Mouse (Mus musculus): ENCODE results near the gene Ufc1. TPM values are rescaled to one million over a fixed set of nuclear protein-coding genes. Genes with fewer than 3 reads are reported as not detected.

Ufc1 gene
- total and polyA plus RNA-seq, 3 experiments, result 71.4 to 115 (median 98.4) TPM

DNA sequence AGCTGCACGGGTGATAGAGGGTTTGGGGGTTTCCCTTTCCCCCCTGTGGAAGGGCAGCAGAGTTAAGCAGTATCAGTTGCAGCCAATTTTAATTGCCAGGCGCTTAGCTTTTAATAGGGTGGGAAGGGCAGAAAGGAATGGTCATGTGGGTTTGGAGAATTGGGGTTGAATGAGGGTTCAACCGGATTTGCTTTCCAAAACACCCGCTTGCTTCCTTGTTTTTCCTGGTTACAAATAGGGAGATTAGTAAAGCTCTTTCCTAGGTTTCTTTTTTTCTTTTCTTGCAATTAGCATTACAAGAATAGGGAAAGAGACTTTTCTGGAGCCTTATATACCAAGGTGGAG lies 35.4 kb upstream of the Ufc1 start:
- Histone ChIP-seq H3K9ac (ENCODE audit: insufficient read depth, low read depth) (peak overlapping the region; percentile 95; the same call in 1 of the 2 replicates), H3K4me2 (ENCODE audit: insufficient read depth, low read depth, poor library complexity, severe bottlenecking) (peak overlapping the region; percentile 99), H3K9me3 (replicated peaks; ENCODE audit: low read length) (no peaks in the 10 kb centered on the region), H3K27ac (ENCODE audit: insufficient read depth, low read depth) (no peak overlapping the region), H3K4me3 (replicated peaks in 1 of 3; ENCODE audit: low read depth in 2 of 3, low read length in 2 of 3, poor library complexity in 1 of 3) (peak overlapping the region; percentile 68 to 90 (median 85)), H3K27me3 (replicated peaks) (no peaks in the 10 kb centered on the region), H3K4me1 (ENCODE audit: control insufficient read depth in 1 of 2, insufficient read depth in 2 of 2) (peaks cover 13 to 61% of the 10 kb centered on the region in 2 experiments), H3K79me2 (replicated peaks; ENCODE audit: control insufficient read depth, extremely low read depth, insufficient read depth, poor library complexity, severe bottlenecking) (peaks cover 59% of the 10 kb centered on the region), H3K36me3 (replicated peaks in 1 of 2; ENCODE audit: control insufficient read depth in 1 of 2, insufficient read depth in 1 of 2, low read length in 1 of 2) (peaks cover 6 to 40% of the 10 kb centered on the region in 2 experiments)
- 0 out of 2 replicates have a peak, but pooled peaks have one; percentile 12 for TF ChIP-seq BHLHE40 (IDR thresholded peaks at IDR 0.05; ENCODE audit: low read depth, low read length)
- no peak for TF ChIP-seq HCFC1 (IDR thresholded peaks at IDR 0.05; ENCODE audit: low read depth, low read length)
- dilution Hi-C loops (cut with MboI; ENCODE audit: extremely low pct_ligation_motif_present, extremely low pct_unique_long_range_greater_than_20kb, low sequenced_read_pairs) (no loop called here), in situ Hi-C loops (cut with MboI; ENCODE audit: low pct_ligation_motif_present, low pct_unique_long_range_greater_than_20kb, low sequenced_read_pairs) (no loop called here)
- DNase-seq (ENCODE audit: extremely low read depth), result no peak

DNA sequence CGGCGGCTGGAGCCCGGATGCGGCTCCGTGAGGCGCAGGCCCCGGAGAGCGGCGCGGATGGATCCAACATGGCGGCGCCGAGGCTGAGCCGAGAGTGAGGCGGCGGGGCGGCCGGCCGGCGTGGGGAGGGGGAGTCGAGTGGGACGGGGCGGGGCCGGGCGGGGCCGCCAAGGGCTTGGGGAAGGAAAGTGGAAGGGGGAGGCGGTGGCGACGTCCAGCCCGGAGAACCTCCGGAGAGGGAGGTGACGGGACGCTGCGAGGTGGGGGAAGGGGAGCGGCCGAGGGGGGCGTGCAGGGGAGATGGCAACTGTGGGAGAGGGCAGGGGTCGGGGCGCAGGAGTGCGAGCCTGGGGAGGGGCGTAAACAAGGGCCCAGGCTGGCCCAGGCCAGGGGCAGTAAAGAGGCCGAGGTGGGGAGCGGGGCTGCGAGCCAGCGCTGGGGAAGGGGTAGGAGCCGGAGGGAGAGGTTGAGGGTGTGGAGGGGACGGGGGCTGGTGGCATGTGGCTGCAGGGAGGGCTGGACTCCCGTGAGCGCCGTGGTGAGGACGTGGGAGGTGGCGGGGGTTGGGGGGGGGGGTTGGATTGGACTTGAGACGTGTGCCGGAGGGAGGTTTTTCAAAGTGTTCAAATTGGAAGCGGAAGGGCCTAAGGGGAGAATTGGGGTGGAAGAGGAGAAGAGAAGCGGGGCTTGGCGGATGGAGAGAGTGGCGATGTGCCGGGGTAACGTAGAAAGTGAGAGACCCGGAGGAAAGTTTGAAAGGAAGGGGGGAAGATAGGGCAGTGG lies 34.8 kb upstream of the Ufc1 start:
- Histone ChIP-seq H3K4me3 (replicated peaks in 1 of 3; ENCODE audit: low read depth in 2 of 3, low read length in 2 of 3, poor library complexity in 1 of 3) (peak overlapping the region; percentile 68 to 90 (median 85)), H3K27me3 (replicated peaks) (no peaks in the 10 kb centered on the region), H3K4me2 (ENCODE audit: insufficient read depth, low read depth, poor library complexity, severe bottlenecking) (peak overlapping the region; percentile 99), H3K79me2 (replicated peaks; ENCODE audit: control insufficient read depth, extremely low read depth, insufficient read depth, poor library complexity, severe bottlenecking) (peaks cover 53% of the 10 kb centered on the region), H3K4me1 (ENCODE audit: control insufficient read depth in 1 of 2, insufficient read depth in 2 of 2) (peaks cover 13 to 61% of the 10 kb centered on the region in 2 experiments), H3K27ac (ENCODE audit: insufficient read depth, low read depth) (peak overlapping the region; percentile 91), H3K9ac (ENCODE audit: insufficient read depth, low read depth) (peak overlapping the region; percentile 95), H3K36me3 (replicated peaks in 1 of 2; ENCODE audit: control insufficient read depth in 1 of 2, insufficient read depth in 1 of 2, low read length in 1 of 2) (peaks cover 5 to 41% of the 10 kb centered on the region in 2 experiments), H3K9me3 (replicated peaks; ENCODE audit: low read length) (no peaks in the 10 kb centered on the region)
- dilution Hi-C loops (cut with MboI; ENCODE audit: extremely low pct_ligation_motif_present, extremely low pct_unique_long_range_greater_than_20kb, low sequenced_read_pairs), result no loop called here
- in situ Hi-C loops (cut with MboI; ENCODE audit: low pct_ligation_motif_present, low pct_unique_long_range_greater_than_20kb, low sequenced_read_pairs), result no loop called here
- TF ChIP-seq POLR2AphosphoS2 (IDR thresholded peaks at IDR 0.05; ENCODE audit: low read depth, low read length), result no peak
- TF ChIP-seq ETS1 (conservative IDR thresholded peaks at IDR 0.05; ENCODE audit: low read depth, low read length), result no peak
- TF ChIP-seq ZMIZ1 (IDR thresholded peaks at IDR 0.05; ENCODE audit: low read depth, low read length), result no peak
- no peak for TF ChIP-seq TCF12 (IDR thresholded peaks at IDR 0.05; ENCODE audit: low read depth, low read length)
- 0 out of 2 replicates have a peak, but pooled peaks have one; percentile 7 for TF ChIP-seq UBTF (IDR thresholded peaks at IDR 0.05; ENCODE audit: low read depth, low read length)
- TF ChIP-seq MXI1 (IDR thresholded peaks at IDR 0.05; ENCODE audit: low read depth, low read length), result 0 out of 2 replicates have a peak, but pooled peaks have one; percentile 31
- DNase-seq (ENCODE audit: extremely low read depth), result no peak

- Histone ChIP-seq H3K27me3 (replicated peaks) (no peaks in the 10 kb centered on the region), H3K36me3 (replicated peaks in 1 of 2; ENCODE audit: control insufficient read depth in 1 of 2, insufficient read depth in 1 of 2, low read length in 1 of 2) (peaks cover 2 to 40% of the 10 kb centered on the region in 2 experiments), H3K27ac (ENCODE audit: insufficient read depth, low read depth) (peak within 1 kb of the TSS; percentile 91), H3K4me3 (replicated peaks in 1 of 3; ENCODE audit: low read depth in 2 of 3, low read length in 2 of 3, poor library complexity in 1 of 3) (peak within 1 kb of the TSS; percentile 85 to 98 (median 90)), H3K9ac (ENCODE audit: insufficient read depth, low read depth) (peak within 1 kb of the TSS; percentile 95), H3K4me2 (ENCODE audit: insufficient read depth, low read depth, poor library complexity, severe bottlenecking) (peak within 1 kb of the TSS; percentile 99), H3K4me1 (ENCODE audit: control insufficient read depth in 1 of 2, insufficient read depth in 2 of 2) (peaks cover 13 to 54% of the 10 kb centered on the region in 2 experiments), H3K79me2 (replicated peaks; ENCODE audit: control insufficient read depth, extremely low read depth, insufficient read depth, poor library complexity, severe bottlenecking) (peaks cover 51% of the 10 kb centered on the region), H3K9me3 (replicated peaks; ENCODE audit: low read length) (no peaks in the 10 kb centered on the region)
- dilution Hi-C loops (cut with MboI; ENCODE audit: extremely low pct_ligation_motif_present, extremely low pct_unique_long_range_greater_than_20kb, low sequenced_read_pairs) (no loop called here), in situ Hi-C loops (cut with MboI; ENCODE audit: low pct_ligation_motif_present, low pct_unique_long_range_greater_than_20kb, low sequenced_read_pairs) (no loop called here)
- DNase-seq (ENCODE audit: extremely low read depth), result peak; percentile 92
- 0 out of 2 replicates have a peak, but pooled peaks have one; percentile 53 for TF ChIP-seq TCF12 (IDR thresholded peaks at IDR 0.05; ENCODE audit: low read depth, low read length)
- no peak for TF ChIP-seq ETS1 (conservative IDR thresholded peaks at IDR 0.05; ENCODE audit: low read depth, low read length)
- TF ChIP-seq HCFC1 (IDR thresholded peaks at IDR 0.05; ENCODE audit: low read depth, low read length), result peak; percentile 91
- peak; percentile 64; the same call in 1 of the 2 replicates for TF ChIP-seq MAX (IDR thresholded peaks at IDR 0.05; ENCODE audit: low read length)
- TF ChIP-seq CTCF (conservative IDR thresholded peaks at IDR 0.05 in 1 of 2, IDR thresholded peaks at IDR 0.05 in 1 of 2; ENCODE audit: low read depth in 2 of 2, low read length in 2 of 2), result no peak
- TF ChIP-seq USF2 (conservative IDR thresholded peaks at IDR 0.05; ENCODE audit: low read depth, low read length), result no peak
- no peak for TF ChIP-seq JUN (IDR thresholded peaks at IDR 0.05; ENCODE audit: insufficient read depth, low read depth, low read length)
- TF ChIP-seq E2F4 (IDR thresholded peaks at IDR 0.05; ENCODE audit: insufficient replicate concordance, low read depth, low read length), result no peak
- no peak for TF ChIP-seq RAD21 (IDR thresholded peaks at IDR 0.05; ENCODE audit: low read depth, low read length)
- TF ChIP-seq MAZ (IDR thresholded peaks at IDR 0.05; ENCODE audit: low read depth, low read length), result no peak; the same call in 1 of the 2 replicates
- peak; percentile 81 for TF ChIP-seq SIN3A (IDR thresholded peaks at IDR 0.05; ENCODE audit: low read length)
- TF ChIP-seq JUND (conservative IDR thresholded peaks at IDR 0.05; ENCODE audit: low read depth, low read length), result no peak
- TF ChIP-seq CHD2 (IDR thresholded peaks at IDR 0.05; ENCODE audit: low read length), result peak; percentile 96
- no peak for TF ChIP-seq PAX5 (IDR thresholded peaks at IDR 0.05; ENCODE audit: low read length)
- peak; percentile 43; the same call in 1 of the 2 replicates for TF ChIP-seq IRF4 (IDR thresholded peaks at IDR 0.05; ENCODE audit: low read depth, low read length)
- no peak for TF ChIP-seq CHD1 (IDR thresholded peaks at IDR 0.05; ENCODE audit: low read depth, low read length)
- peak; percentile 64 for TF ChIP-seq POLR2A (IDR thresholded peaks at IDR 0.05; ENCODE audit: low read depth, low read length)
- TF ChIP-seq NELFE (IDR thresholded peaks at IDR 0.05; ENCODE audit: low read depth, low read length), result peak; percentile 52; the same call in 1 of the 2 replicates
These were observed 34.1 kb upstream of the Ufc1 start, which contains the start of gene Dedd for GRCm38 (mm10) chr1:171328839-171329432. TSS of gene Dedd (plus strand) at chr1:171329145.
